ENCODE assay signal across 29 mouse cellular contexts in genomic region chr8:90266986-90267385, GRCm38 (mm10).
DNase-seq lines count a peak whose midpoint lies in the region; ATAC-seq and TF ChIP-seq lines count a peak whose summit lies in the region.
"Had no signal": no experiment of that assay in that cellular context is flagged by ENCODE, and none has a peak within 500 bp of the region (broad histone marks: within the 10 kb centered on the region; RNA-seq: fewer than 3 reads in every experiment).

No protein-coding gene starts in this region.

- H3K9me3 ChIP-seq in hindbrain, embryonic 12.5 days (replicated peaks) = no peaks in the 10 kb centered on the region
- H3K9me3 ChIP-seq in hindbrain, embryonic 16.5 days (ENCODE audit: control insufficient read depth, low read length) = no peaks in the 10 kb centered on the region
- H3K9me3 ChIP-seq in neural tube, embryonic 13.5 days = no peaks in the 10 kb centered on the region
- H3K9me3 ChIP-seq in midbrain, postnatal 0 days (ENCODE audit: low read length) = no peaks in the 10 kb centered on the region
- H3K9me3 ChIP-seq: embryonic facial prominence, embryonic 12.5 days; kidney, embryonic 15.5 days; limb, embryonic 12.5 days; liver, embryonic 15.5 days had no signal

- no peak overlapping the region for H3K4me3 ChIP-seq in hindbrain, embryonic 12.5 days
- no peak overlapping the region for H3K4me3 ChIP-seq in hindbrain, embryonic 16.5 days (ENCODE audit: low read length)
- no peak overlapping the region for H3K4me3 ChIP-seq in neural tube, embryonic 13.5 days
- no peak overlapping the region for H3K4me3 ChIP-seq in midbrain, postnatal 0 days (ENCODE audit: low read depth, low read length)
- H3K4me3 ChIP-seq: embryonic facial prominence, embryonic 12.5 days; kidney, embryonic 15.5 days; limb, embryonic 12.5 days; liver, embryonic 15.5 days had no signal

- WGBS in hindbrain, embryonic 12.5 days = 67% methylated on average over 3 of the region's 3 CpGs
- WGBS in hindbrain, embryonic 16.5 days = 50% methylated on average over 3 of the region's 3 CpGs
- 53% methylated on average over 3 of the region's 3 CpGs for WGBS in neural tube, embryonic 13.5 days
- WGBS in midbrain, postnatal 0 days = 30% methylated on average over 3 of the region's 3 CpGs

- ATAC-seq in hindbrain, embryonic 12.5 days (ENCODE audit: low FRiP score) = no peak
- no peak for ATAC-seq in hindbrain, embryonic 16.5 days
- ATAC-seq in neural tube, embryonic 13.5 days (ENCODE audit: low read depth) = no peak; the same call in 1 of the 2 replicates
- ATAC-seq in midbrain, postnatal 0 days (ENCODE audit: low FRiP score) = peak; percentile 31; the same call in 1 of the 2 replicates
- ATAC-seq: Patski had no signal

- no peak for TF ChIP-seq CTCF in midbrain, postnatal 0 days (IDR thresholded peaks at IDR 0.05)

- H3K27me3 ChIP-seq in hindbrain, embryonic 12.5 days = no peaks in the 10 kb centered on the region
- no peaks in the 10 kb centered on the region for H3K27me3 ChIP-seq in hindbrain, embryonic 16.5 days (replicated peaks; ENCODE audit: control insufficient read depth, insufficient read depth, low read length)
- no peaks in the 10 kb centered on the region for H3K27me3 ChIP-seq in neural tube, embryonic 13.5 days
- H3K27me3 ChIP-seq in midbrain, postnatal 0 days (ENCODE audit: insufficient read depth, low read length) = no peaks in the 10 kb centered on the region
- H3K27me3 ChIP-seq: embryonic facial prominence, embryonic 12.5 days; kidney, embryonic 15.5 days; liver, embryonic 15.5 days had no signal

- H3K27ac ChIP-seq in hindbrain, embryonic 12.5 days = peak overlapping the region; percentile 77
- no peak overlapping the region; the same call in 1 of the 2 replicates for H3K27ac ChIP-seq in hindbrain, embryonic 16.5 days (ENCODE audit: low read depth, low read length)
- peak overlapping the region; percentile 75 for H3K27ac ChIP-seq in neural tube, embryonic 13.5 days (replicated peaks)
- H3K27ac ChIP-seq in midbrain, postnatal 0 days (ENCODE audit: low read depth, low read length) = peak overlapping the region; percentile 53
- H3K27ac ChIP-seq: embryonic facial prominence, embryonic 12.5 days; kidney, embryonic 15.5 days; limb, embryonic 12.5 days; liver, embryonic 15.5 days; stomach, postnatal 0 days had no signal

- H3K9ac ChIP-seq in hindbrain, embryonic 12.5 days = no peak overlapping the region
- no peak overlapping the region for H3K9ac ChIP-seq in hindbrain, embryonic 16.5 days (ENCODE audit: low read depth, low read length)
- no peak overlapping the region for H3K9ac ChIP-seq in neural tube, embryonic 13.5 days
- H3K9ac ChIP-seq in midbrain, postnatal 0 days (replicated peaks; ENCODE audit: low read length, poor library complexity, severe bottlenecking) = no peak overlapping the region
- H3K9ac ChIP-seq: embryonic facial prominence, embryonic 12.5 days; kidney, embryonic 15.5 days; limb, embryonic 12.5 days; liver, embryonic 15.5 days; lung, embryonic 14.5 days had no signal

- no peak overlapping the region for H3K4me2 ChIP-seq in hindbrain, embryonic 12.5 days (replicated peaks)
- no peak overlapping the region for H3K4me2 ChIP-seq in hindbrain, embryonic 16.5 days (ENCODE audit: low read length)
- no peak overlapping the region for H3K4me2 ChIP-seq in neural tube, embryonic 13.5 days
- H3K4me2 ChIP-seq in midbrain, postnatal 0 days (ENCODE audit: low read depth, low read length, poor library complexity, severe bottlenecking) = no peak overlapping the region
- H3K4me2 ChIP-seq: embryonic facial prominence, embryonic 12.5 days; heart, embryonic 11.5 days; kidney, embryonic 15.5 days; limb, embryonic 12.5 days; liver, embryonic 15.5 days; lung, embryonic 14.5 days had no signal

- H3K36me3 ChIP-seq in hindbrain, embryonic 12.5 days = peaks cover 7% of the 10 kb centered on the region; the same call in 1 of the 2 replicates
- no peaks in the 10 kb centered on the region for H3K36me3 ChIP-seq in hindbrain, embryonic 16.5 days (ENCODE audit: control insufficient read depth, insufficient read depth, low read length)
- H3K36me3 ChIP-seq in neural tube, embryonic 13.5 days = no peaks in the 10 kb centered on the region
- no peaks in the 10 kb centered on the region for H3K36me3 ChIP-seq in midbrain, postnatal 0 days (ENCODE audit: insufficient read depth, low read length)
- H3K36me3 ChIP-seq: embryonic facial prominence, embryonic 12.5 days; limb, embryonic 12.5 days; liver, embryonic 15.5 days had no signal

- intact Hi-C loops in heart, postnatal 36 days (cut with DNase I) = no loop called here

- no peak for DNase-seq in neural tube, embryonic 10.5 days (ENCODE audit: extremely low spot score, low spot score)
- peak; percentile 40 for DNase-seq in midbrain, postnatal 0 days (ENCODE audit: low spot score)
- DNase-seq in frontal cortex, postnatal 36 days (ENCODE audit: low spot score in 2 of 2) = no peak
- no peak for DNase-seq in heart, postnatal 36 days
- DNase-seq: adrenal gland, postnatal 14 days; cerebellum, adult 11-12 months; cerebellum, adult 9-11 months; embryo, embryonic 11 days; gastrocnemius, postnatal 14 days; heart, adult 18-20 months; heart, postnatal 4 days; kidney, adult 18-20 months; kidney, postnatal 25 days; lung, postnatal 14 days; right cerebral cortex, adult 18-20 months; right cerebral cortex, postnatal 4 days; thymus, adult 2 months; thymus, postnatal 36 days had no signal

- peaks cover 25% of the 10 kb centered on the region for H3K4me1 ChIP-seq in hindbrain, embryonic 12.5 days
- H3K4me1 ChIP-seq in hindbrain, embryonic 16.5 days (ENCODE audit: control insufficient read depth, insufficient read depth, low read depth, low read length) = peaks cover 7% of the 10 kb centered on the region
- H3K4me1 ChIP-seq in neural tube, embryonic 13.5 days (replicated peaks) = peaks cover 55% of the 10 kb centered on the region
- peaks cover 4% of the 10 kb centered on the region; the same call in 1 of the 2 replicates for H3K4me1 ChIP-seq in midbrain, postnatal 0 days (ENCODE audit: insufficient read depth, low read length)
- H3K4me1 ChIP-seq: embryonic facial prominence, embryonic 12.5 days; kidney, embryonic 15.5 days; liver, embryonic 15.5 days had no signal
